8 mouse cellular contexts compared by ENCODE assay signal in the genomic region with DNA sequence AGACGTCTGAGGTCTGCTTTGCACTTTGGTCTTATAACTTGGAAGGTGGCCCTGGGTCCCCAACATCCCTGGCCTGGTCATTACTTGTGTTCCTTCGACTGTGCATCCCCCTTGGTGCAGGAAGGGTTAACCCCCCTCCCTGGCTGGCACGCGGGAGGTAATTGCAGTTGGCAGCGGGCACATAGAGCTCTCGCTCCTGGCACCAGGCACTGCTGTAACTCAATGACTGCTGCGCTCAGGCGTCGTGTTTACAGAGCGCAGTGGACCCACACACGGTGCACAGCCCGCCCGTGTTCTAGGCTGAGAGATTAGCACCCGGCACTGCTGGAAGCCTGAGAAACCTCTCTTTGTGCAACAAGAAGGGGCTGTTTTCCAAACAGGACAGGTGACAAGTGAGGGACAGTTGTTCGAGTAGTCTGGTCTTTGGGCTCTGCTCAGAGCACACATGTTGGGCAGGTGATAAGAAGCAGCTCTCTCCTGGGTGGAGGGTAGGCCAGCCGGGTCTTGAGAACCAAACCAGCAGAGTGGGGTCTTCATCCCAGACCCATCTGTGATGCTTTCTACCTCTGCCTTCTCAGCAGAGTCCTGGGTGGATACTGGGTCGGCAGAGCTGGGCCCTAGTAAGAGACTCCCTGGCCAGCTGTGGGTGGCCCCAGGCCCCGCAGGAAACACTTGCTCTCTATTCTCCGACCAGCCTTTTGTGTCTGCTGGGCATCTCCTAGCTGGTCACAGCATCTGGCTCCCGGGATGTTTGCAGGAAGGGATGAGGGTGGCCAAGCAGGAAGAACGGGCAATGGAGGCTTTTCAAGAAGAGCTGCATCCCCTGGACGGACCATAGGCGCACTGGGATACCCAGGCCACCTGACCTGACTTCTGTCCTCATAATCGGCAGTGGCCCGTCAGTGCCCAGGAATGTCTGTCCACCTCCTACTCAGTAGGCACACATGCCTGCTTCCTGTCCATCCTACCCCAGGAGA. TPM values are rescaled to one million over a fixed set of nuclear protein-coding genes. Genes with fewer than 3 reads are reported as not detected.
A peak's percentile ranks its signal among the peaks of the same experiment; 100 is the strongest.
DNase-seq lines count a peak whose midpoint lies in the region; ATAC-seq and TF ChIP-seq lines count a peak whose summit lies in the region.

No protein-coding gene starts in this region.

- DNase-seq in gastrocnemius, adult 2 months, result peak; percentile 75
- no peak for DNase-seq in gastrocnemius, postnatal 25 days
- DNase-seq in MN1 (ENCODE audit: low spot score), result peak; percentile 66
- DNase-seq in gastrocnemius, postnatal 14 days, result peak; percentile 67
- peak; percentile 64 for DNase-seq in limb, embryonic 14.5 days (ENCODE audit: low spot score)
- no peak for DNase-seq in ovary, postnatal 36 days (ENCODE audit: low spot score)
- no peak for DNase-seq in urinary bladder, postnatal 4 days (ENCODE audit: low spot score in 2 of 2)

- WGBS in limb, embryonic 14.5 days, result 48% methylated on average over 25 of the region's 25 CpGs
- WGBS in intestine, postnatal 0 days, result 67% methylated on average over 25 of the region's 25 CpGs

- no peaks in the 10 kb centered on the region for H3K36me3 ChIP-seq in limb, embryonic 14.5 days (ENCODE audit: control insufficient read depth, insufficient read depth, low read length)
- no peaks in the 10 kb centered on the region; the same call in 1 of the 2 replicates for H3K36me3 ChIP-seq in intestine, postnatal 0 days (ENCODE audit: control insufficient read depth, insufficient read depth)

- peak overlapping the region; percentile 76 for H3K27ac ChIP-seq in gastrocnemius, adult 2 months
- H3K27ac ChIP-seq in limb, embryonic 14.5 days (replicated peaks; ENCODE audit: low read depth, low read length), result no peak overlapping the region
- H3K27ac ChIP-seq in intestine, postnatal 0 days (ENCODE audit: low read depth, low read length), result no peak overlapping the region

- TF ChIP-seq CTCF in gastrocnemius, adult 2 months (IDR thresholded peaks at IDR 0.05), result no peak
- TF ChIP-seq CTCF in intestine, postnatal 0 days (IDR thresholded peaks at IDR 0.05; ENCODE audit: low read depth), result no peak

- peaks cover 92% of the 10 kb centered on the region for H3K4me1 ChIP-seq in limb, embryonic 14.5 days (ENCODE audit: control insufficient read depth, insufficient read depth, low read length)
- H3K4me1 ChIP-seq in intestine, postnatal 0 days (replicated peaks; ENCODE audit: control insufficient read depth, insufficient read depth, low read length), result peaks cover 9% of the 10 kb centered on the region; the same call in 1 of the 2 replicates

- H3K9ac ChIP-seq in limb, embryonic 14.5 days (ENCODE audit: low read depth, low read length, severe bottlenecking), result no peak overlapping the region
- no peak overlapping the region for H3K9ac ChIP-seq in intestine, postnatal 0 days (ENCODE audit: low read depth, low read length)

- intact Hi-C loops in gastrocnemius, adult 2 months (cut with DNase I), result loop anchor here (5.0 kb wide), 1 partner anchor 148 kb away; no protein-coding TSS in a partner anchor
- intact Hi-C loops in gastrocnemius, postnatal 14 days (cut with DNase I; ENCODE audit: low total_unique reads), result no loop called here

- no peak for ATAC-seq in limb, embryonic 14.5 days (ENCODE audit: low FRiP score, low read depth)
- no peak for ATAC-seq in intestine, postnatal 0 days

- H3K4me2 ChIP-seq in limb, embryonic 14.5 days (replicated peaks; ENCODE audit: low read depth, low read length, severe bottlenecking), result no peak overlapping the region; the same call in 1 of the 2 replicates
- no peak overlapping the region for H3K4me2 ChIP-seq in intestine, postnatal 0 days (replicated peaks; ENCODE audit: low read depth)

- H3K4me3 ChIP-seq in gastrocnemius, adult 2 months, result no peak overlapping the region
- no peak overlapping the region for H3K4me3 ChIP-seq in limb, embryonic 14.5 days (replicated peaks; ENCODE audit: low read length)
- H3K4me3 ChIP-seq in intestine, postnatal 0 days (ENCODE audit: low read depth, low read length), result no peak overlapping the region

- H3K9me3 ChIP-seq in limb, embryonic 14.5 days (ENCODE audit: control insufficient read depth, low read length), result no peaks in the 10 kb centered on the region
- no peaks in the 10 kb centered on the region for H3K9me3 ChIP-seq in intestine, postnatal 0 days (ENCODE audit: control insufficient read depth)

- no peak for TF ChIP-seq POLR2A in limb, embryonic 14.5 days (IDR thresholded peaks at IDR 0.05; ENCODE audit: borderline replicate concordance, extremely low read depth, insufficient read depth, insufficient read length)

- H3K27me3 ChIP-seq in limb, embryonic 14.5 days (ENCODE audit: control insufficient read depth, insufficient read depth, low read length), result no peaks in the 10 kb centered on the region
- H3K27me3 ChIP-seq in intestine, postnatal 0 days (replicated peaks; ENCODE audit: control insufficient read depth, insufficient read depth, low read length), result no peaks in the 10 kb centered on the region

RNA-seq across cellular contexts. Expression of gene Bahcc1, which starts 27.3 kb away (rescaled TPM):
- 1 to 10 TPM; 3.5 to 5.3 TPM for total RNA-seq in gastrocnemius, adult 2 months (2021)
- 1 to 10 TPM; 3.2 to 4.7 TPM for total RNA-seq in gastrocnemius, postnatal 25 days (2021)
- total RNA-seq in gastrocnemius, postnatal 14 days (2021), result 1 to 10 TPM; 3.4 to 8.1 TPM
- 22.9 and 28.3 TPM in 2 replicates for polyA plus RNA-seq in limb, embryonic 14.5 days (2012; rRNA removed)
- polyA plus RNA-seq in limb, embryonic 14.5 days (2014; fragmentation: Nextera tagmentation; extraction: Ambion mirVana), result 14.0 and 14.9 TPM in 2 replicates
- polyA plus RNA-seq in intestine, postnatal 0 days (2015; fragmentation: Nextera tagmentation; extraction: Ambion mirVana), result 3.1 and 4.2 TPM in 2 replicates

Comparison
In these comparisons a context has a peak if more than half of its experiments do, and no peak if none do; other contexts are left out.
1. DNase-seq: peak in gastrocnemius, adult 2 months (single experiment), MN1 (single experiment), gastrocnemius, postnatal 14 days (single experiment) and limb, embryonic 14.5 days (single experiment); none in gastrocnemius, postnatal 25 days (single experiment), ovary, postnatal 36 days (single experiment) and urinary bladder, postnatal 4 days (0 of 2).